Mouse (Mus musculus) mouse embryonic stem cell (cell line): ENCODE data around the gene Tbc1d8.

Source experiments
- in situ Hi-C, 2 experiments: fragments of 300-500 bp; cut with MboI; formaldehyde crosslinking; loops; 1 replicate in 1 of 2; 3 replicates in 1 of 2; pipeline ENCODE4 v1.14.3; 2019 to 2020; ENCODE audit warnings: low sequenced_read_pairs in 2 of 2, low pct_unique_long_range_greater_than_20kb in 1 of 2, mixed read lengths in 1 of 2; ENCODE audit not compliant: unreplicated experiment in 1 of 2

Tbc1d8 gene

GRCm38 (mm10) chr1:39493165-39493564, 14.6 kb upstream of the Tbc1d8 start:
- in situ Hi-C loops = loop anchor here (10.0 kb wide), 2 partner anchors 88 to 108 kb away; no protein-coding TSS in a partner anchor

- in situ Hi-C loops = no loop called here
Observed at GRCm38 (mm10) chr1:39487370-39487769, 8.8 kb upstream of the Tbc1d8 start.

GRCm38 (mm10) chr1:39482115-39482815, 3.7 kb upstream of the Tbc1d8 start:
- in situ Hi-C loops = no loop called here

GRCm38 (mm10) chr1:39479254-39479653, 699 bp upstream of the Tbc1d8 start:
- in situ Hi-C loops = no loop called here

- in situ Hi-C loops = no loop called here
Observed at GRCm38 (mm10) chr1:39478896-39479200, 293 bp upstream of the Tbc1d8 start.

- in situ Hi-C loops = no loop called here
Observed at GRCm38 (mm10) chr1:39477064-39477463, 1.5 kb downstream of the Tbc1d8 start.

GRCm38 (mm10) chr1:39476341-39476740, 2.2 kb downstream of the Tbc1d8 start:
- in situ Hi-C loops = no loop called here

- in situ Hi-C loops = no loop called here
Observed at GRCm38 (mm10) chr1:39474516-39474915, 4.0 kb downstream of the Tbc1d8 start.

- in situ Hi-C loops = no loop called here
Observed at GRCm38 (mm10) chr1:39471298-39471902, 7.2 kb downstream of the Tbc1d8 start.

GRCm38 (mm10) chr1:39468982-39469381, 9.6 kb downstream of the Tbc1d8 start:
- in situ Hi-C loops = no loop called here

GRCm38 (mm10) chr1:39466526-39466925, 12.0 kb downstream of the Tbc1d8 start:
- in situ Hi-C loops = no loop called here

GRCm38 (mm10) chr1:39464760-39465159, 13.8 kb downstream of the Tbc1d8 start:
- in situ Hi-C loops = no loop called here

GRCm38 (mm10) chr1:39462937-39463444, 15.6 kb downstream of the Tbc1d8 start:
- in situ Hi-C loops = no loop called here

- in situ Hi-C loops = no loop called here
Observed at GRCm38 (mm10) chr1:39462036-39462435, 16.5 kb downstream of the Tbc1d8 start.

GRCm38 (mm10) chr1:39460495-39460894, 18.1 kb downstream of the Tbc1d8 start:
- in situ Hi-C loops = no loop called here

GRCm38 (mm10) chr1:39457887-39458874, 20.4 kb downstream of the Tbc1d8 start:
- in situ Hi-C loops = no loop called here

GRCm38 (mm10) chr1:39456421-39456853, 22.1 kb downstream of the Tbc1d8 start:
- in situ Hi-C loops = no loop called here

GRCm38 (mm10) chr1:39455350-39456023, 23.1 kb downstream of the Tbc1d8 start:
- in situ Hi-C loops = no loop called here
